Mouse (Mus musculus) stomach, postnatal 0 days (tissue): Measurements from ENCODE around the gene Slc35d2.

Experiments
- CTCF ChIP-seq: IDR thresholded peaks from 2 replicates; pipeline ENCODE4 v1.5.1; 2016; ENCODE audit warnings: antibody characterized with exemption, low read depth, mild to moderate bottlenecking, moderate library complexity
- EP300 ChIP-seq: optimal IDR thresholded peaks from 2 replicates; pipeline ENCODE3; 2016; ENCODE audit warnings: antibody characterized with exemption

DNA sequence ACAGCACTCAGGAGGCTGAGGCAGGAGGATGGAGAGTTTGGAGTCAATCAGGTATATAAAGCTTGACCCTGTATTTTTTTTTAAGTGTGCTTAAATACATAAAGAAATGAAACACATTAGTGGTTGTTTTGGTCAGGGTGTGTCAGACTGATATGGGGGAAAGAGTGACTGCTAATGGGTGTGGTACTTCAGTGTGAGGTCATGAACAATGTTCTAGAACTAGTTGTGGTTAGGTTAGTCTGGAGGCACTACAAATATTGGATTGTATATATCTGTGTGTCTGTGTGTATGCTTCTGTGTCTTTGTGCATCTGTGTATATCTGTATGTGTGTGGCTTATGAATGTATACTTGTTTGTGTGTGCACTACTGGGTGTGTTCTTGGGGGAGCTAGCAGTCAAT is 79.6 kb downstream of the Slc35d2 start:
- TF ChIP-seq CTCF (no peak), EP300 (no peak)
